Mouse (Mus musculus) ovary, postnatal 10 days (tissue): ENCODE data around the gene Stk32c.

ENCODE experiments used
- DNase-seq: peaks from one replicate; pipeline ENCODE4 v3.0.0; 2022; ENCODE audit warnings: low spot score

The Stk32c gene

DNA sequence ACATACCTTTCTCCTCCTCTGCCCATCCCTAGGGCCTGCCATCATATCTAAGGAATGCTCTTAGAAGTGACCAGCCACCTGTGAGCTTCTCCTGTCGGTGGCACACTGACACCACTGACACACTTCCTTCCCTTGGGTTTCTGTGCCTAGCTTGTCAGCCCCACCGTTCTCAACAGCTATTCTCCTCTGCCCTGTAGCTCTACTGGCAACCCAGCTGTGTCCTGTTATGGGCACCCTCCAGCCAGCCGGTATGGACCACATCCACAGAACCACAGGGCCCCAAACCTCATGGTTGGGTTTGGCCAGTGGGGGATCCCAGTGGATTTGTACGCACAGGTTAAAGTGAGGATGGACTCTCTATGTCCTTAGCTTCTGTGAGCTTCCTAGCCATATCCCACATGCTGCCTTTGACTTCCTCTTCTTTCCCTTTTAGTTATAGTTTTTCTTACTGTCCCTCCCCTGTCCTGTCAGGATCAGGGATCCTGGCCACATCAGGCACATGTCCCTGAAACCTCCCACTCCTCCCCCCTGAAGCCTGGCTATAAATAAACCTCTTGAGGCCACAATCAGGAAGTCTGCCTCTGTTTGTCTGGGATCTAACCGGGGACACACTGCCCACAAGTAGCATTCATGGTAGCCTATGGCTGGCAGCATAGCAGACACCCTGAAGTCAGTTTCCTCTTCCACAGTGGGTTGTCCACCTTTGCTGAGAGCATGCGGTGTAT, 15.5 kb upstream of the Stk32c start:
- no peak for DNase-seq

DNA sequence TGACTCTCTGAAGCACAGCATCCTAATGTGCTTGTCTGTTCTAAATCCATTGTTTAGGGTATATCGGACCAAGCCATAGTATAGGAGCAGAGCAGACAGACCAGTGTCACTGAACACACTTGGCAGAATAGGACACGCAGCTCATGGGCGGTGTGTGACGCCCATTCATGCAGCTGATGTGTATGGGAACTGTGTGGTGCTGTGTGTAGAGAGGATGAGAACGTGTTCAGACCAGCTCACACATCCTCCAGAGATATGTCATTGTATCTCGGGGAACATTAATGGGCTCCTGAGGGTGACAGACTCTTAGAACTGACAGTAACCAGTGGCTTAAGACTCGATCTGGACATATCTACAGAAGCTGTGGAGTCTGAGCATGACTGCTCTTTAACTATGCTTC, 13.3 kb upstream of the Stk32c start:
- no peak for DNase-seq

DNA sequence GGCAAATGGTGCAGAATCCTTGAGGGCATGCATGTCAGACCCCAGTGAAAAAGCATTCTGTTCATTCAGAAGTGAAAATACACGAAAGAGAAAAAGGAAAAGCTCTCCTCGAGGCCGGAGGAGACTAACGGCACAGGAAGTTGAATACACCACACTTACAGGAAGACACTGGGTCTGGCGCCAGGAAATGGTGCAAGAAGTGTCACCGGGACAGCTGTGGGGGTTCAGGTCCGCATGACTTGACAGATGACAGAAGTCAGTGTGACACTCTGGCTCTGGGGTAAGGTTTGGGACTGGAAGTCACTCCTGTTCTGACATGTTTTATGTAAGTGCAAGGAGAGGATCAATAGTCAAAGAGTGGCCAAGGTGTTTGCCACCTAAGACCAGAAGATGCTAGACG, 11.6 kb upstream of the Stk32c start:
- DNase-seq = no peak

DNA sequence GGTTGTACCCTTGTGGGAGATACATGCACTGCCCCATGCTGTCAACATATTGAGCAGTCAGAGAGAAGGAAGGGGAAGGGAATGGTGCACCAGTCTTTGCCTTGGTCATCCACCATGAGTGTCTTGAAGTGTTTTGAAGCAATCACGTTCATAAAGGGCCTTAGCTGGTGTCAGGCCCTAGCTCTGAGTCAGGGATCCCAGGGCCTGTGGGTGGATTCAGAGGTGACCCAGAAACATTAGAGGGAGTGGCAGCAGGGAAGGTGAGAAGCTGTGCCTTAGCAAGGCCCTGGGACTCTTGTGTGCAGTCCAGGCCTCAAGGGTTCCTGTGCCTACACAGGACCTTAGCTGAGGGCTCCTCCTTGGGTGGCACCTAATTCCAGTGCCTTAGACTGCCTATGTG, 11.0 kb upstream of the Stk32c start:
- no peak for DNase-seq

DNA sequence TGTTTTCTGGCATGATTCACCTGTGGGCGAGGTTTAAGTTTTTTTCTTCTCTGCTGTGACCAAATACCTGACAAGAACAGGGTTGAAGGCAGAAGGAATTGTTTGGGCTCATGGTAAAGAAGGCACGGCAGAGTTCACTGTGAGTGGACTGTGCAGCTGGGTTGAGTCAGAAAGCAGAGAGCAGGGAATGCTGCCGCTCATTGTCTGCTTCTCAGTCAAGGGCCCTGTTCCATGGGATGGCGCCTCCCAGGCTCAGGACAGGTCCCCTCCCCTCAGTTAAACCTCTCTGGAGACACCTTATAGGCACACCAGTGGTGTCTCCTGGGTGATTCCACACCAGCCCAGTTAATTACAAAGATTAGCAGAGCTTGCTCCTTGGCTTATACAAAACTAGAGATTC, 9.2 kb upstream of the Stk32c start:
- no peak for DNase-seq

DNA sequence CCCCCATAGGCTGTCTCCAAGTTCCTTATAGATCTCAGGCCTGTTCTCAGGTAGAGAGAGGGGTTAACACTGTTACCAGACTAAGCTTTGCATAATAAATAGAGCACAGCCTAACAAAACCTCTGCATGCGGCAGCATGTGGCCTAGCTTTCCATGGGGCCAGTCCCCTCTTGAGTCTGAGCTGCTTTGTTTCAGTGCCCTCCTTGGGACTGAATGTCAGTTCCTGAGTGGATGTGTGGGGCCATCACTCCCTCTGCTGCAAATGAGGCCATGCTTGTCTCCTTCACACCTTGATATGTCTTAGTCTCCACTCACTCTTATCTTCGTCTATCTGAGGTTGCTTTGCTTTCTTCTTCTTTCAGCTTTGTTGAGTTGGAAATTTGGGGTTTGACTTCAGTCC, 8.7 kb upstream of the Stk32c start:
- DNase-seq = no peak

DNA sequence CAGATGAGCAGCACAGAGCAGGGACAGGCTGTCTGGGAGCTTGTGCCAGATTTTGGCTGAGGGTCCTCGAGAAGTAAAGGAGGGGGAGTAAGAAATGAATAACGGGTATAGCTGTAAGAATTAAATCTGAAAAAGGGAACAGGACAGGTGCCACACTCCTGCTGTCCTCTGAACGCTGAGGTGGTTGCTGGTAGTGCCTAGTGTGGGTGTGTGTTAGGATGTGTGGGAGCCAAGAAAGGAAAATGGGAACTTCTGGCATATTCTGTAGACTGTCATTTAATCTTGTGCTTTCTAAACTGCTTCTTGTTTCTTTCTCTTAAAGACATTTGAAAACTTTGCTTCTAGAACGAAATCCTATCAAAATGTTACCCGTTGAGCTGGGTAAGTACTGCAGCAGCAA, 8.0 kb upstream of the Stk32c start:
- no peak for DNase-seq

DNA sequence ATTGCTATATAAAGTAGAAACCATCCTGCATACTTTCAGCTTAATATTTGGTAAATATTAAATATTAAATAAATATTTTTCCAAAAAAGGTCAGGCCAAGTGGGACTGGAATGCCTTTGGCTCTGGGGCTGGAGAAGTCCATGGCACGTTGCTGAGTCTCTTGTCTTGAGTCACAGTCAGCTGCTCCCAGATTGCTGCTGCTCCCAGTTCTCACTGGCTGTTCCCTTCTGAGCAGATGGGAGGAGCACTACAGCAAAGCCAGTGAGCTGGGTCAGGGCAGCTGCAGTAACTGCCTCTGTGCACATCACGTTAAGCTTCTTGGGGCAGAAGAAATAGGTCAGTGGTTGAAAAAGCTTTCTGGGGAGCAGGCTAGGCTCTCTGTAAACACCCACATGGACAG, 7.2 kb upstream of the Stk32c start:
- DNase-seq = no peak

DNA sequence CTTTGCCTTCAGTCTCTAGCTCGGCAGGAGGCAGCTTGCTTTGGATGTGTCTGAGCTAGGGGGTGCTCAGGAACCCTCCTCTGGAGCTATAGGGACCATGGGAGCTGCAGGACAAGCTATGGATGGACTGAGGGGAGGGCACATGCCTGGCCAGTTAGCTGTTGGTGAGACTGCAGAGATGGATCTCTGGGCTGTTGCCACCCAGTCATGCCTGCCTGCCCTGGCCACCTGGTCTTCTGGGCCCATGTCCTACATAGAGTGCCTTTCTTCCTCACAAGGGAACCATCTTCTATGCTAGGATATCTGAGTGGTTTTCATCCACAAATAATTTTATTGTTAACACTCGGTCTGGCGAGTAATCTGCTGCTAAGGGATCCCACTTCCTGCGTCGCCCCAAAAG, 6.4 kb upstream of the Stk32c start:
- no peak for DNase-seq

DNA sequence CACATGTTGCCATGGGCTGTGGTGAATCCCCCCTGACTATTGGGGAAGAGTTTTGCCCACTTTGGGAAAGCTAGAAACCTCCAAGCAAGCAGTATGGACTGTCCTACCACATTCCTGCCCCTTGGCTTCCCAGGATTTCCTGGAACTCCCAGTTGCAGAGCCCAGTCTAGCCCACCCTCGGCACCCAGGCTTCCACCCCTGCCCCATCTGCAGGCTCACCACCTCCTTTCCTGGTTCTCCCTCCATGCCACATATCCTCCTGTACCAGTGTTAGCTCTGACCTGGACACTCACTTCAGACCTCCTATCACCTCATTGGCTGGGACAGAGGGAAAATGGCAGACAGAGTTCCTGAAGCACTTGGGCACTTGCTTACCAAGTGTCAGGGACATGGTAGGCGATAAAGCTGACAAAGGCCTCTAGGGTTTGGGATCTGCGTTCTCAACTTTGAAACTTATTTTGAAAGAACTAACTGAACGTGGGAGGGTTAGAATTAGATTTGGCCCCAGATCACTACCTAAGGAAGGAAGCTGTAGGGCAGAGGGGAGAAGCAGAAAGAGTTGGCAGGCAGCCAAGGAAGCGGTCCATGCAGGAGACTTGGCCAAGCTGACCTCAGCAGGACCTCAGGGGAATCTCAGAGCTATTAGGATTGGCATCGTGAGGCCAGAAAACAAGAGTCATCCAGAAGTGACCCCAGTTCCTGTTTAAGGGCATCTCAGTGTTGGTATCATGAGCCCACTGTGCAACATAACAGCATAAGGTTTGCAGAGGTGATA, 5.7 kb upstream of the Stk32c start:
- no peak for DNase-seq

DNA sequence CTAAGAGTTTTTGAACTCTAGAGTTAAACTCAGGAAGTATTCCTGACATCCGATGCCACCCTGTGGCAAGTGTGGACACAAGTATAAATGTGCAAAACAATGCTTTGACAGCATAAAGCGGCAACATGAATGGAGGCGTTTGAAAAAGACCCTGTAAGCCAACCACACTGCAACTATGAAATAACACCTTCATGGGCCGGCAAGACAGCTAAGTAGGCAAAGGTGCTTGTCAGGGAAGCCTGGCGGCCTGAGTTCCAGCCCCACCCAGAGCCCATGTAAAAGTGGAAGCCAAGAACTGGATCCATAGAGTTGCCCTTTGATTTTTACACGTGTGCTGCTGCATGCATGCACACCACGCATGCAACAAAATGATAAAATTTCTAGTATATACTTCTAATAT, 3.9 kb upstream of the Stk32c start:
- DNase-seq = no peak

DNA sequence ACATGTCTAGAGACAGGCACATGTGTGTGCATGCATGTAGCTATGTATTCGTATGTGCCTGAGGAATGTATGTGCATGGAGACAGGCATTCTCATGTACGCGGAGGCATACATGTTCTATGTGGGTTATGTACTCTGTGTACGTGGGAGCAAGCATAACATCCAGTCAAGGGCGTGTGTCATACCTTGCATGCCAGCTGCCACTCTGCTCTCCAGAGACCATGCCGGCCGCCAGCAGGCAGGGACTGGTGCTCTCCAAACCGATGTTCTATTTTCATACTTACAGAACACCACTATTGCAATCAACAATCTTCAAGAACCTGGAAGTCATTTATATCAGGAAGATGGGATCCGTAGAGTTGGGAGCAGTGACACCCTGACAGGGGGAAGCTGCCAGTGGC, 3.4 kb upstream of the Stk32c start:
- no peak for DNase-seq

DNA sequence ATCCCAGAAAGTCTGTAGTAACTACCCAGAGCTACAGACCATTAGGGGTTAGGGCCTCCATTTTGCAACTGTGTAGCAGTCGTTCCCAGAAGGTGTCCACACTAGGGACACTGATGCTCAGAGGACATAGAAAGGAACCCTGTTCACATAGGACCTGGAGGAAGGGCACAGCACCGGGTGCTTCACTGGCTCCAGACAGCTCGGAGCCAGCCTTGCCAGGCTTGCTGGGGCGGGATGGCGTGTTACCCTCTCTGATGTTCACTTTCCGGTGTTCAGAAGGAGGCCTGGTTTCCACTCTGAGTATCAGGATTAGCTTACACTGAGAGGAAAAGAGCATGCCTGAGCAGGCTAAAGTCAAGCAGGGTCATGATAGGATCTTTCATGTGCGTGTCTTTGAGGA, 2.8 kb upstream of the Stk32c start:
- no peak for DNase-seq

DNA sequence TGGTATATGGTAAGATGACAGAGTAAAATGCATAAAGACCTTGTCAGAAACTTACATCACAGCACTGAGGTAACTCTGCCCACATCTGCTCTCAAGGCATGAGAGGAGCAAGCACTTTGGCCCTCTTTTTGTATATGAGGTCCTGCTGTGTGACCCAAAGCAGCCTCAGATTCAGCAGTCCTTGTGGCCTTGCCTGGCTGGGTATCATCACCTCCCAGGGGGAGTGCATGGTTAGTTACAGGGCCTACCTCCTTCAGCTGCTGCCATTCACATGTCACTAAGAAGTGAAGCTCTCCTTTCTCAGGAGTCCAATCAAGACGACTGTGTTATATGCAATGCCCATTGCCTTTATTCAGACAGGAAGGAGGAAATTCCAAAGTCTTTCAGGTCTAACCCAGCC, 2.4 kb upstream of the Stk32c start:
- DNase-seq = no peak

DNA sequence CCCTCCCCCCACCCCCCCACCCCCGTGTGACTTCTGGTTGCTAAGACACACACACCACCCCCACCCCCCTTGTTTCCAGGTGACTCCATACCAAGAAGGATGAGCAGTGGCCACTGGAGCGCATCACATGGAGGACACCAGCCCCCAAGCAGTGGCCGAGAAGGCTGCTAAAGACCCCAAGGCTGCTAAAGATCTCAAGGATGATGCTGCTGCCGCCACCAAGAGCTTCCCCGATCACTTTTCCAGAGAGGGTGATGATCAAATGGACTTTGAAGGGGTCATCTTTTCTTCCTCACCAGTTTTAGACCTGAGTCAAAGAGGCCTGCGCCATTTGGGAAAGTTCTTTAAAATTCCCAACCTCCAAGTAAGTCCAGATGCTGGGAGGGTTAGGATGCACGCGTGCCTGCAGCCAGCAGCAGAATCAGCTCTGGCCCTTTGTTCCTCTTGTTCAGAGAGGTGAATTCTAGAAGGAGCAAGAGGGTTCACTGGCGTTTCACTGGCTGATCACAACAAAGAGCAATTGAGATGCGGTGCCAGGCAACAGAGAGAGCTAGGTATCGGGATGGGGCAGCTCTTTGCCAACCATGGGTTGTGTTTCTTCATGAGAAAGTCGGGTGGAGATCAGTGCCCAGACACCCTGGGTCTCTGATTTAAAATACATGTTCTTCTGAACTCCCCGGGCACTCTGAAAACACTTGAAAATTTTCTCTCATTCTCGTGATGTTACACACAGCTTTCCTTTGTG, 1.7 kb upstream of the Stk32c start:
- no peak for DNase-seq

DNA sequence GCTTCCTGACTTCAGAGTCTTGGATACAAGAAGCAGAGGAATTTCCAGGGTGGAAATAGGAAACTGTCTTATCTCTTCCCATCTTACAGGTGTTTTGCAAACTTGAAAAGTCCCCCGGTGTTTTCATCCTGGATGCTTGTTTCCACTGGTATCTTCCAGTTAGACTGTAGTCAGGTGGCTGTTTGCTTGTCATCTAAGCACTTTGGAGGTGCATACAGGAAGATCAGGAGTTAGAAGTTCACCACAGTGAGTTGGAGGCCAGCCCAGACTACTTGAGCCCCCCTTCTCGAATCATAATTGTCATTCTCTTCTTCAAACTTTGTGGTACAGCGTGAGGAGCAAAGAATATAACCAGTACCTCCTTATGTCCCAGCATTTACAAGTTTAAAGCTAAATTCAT, 1.1 kb upstream of the Stk32c start:
- DNase-seq = no peak

DNA sequence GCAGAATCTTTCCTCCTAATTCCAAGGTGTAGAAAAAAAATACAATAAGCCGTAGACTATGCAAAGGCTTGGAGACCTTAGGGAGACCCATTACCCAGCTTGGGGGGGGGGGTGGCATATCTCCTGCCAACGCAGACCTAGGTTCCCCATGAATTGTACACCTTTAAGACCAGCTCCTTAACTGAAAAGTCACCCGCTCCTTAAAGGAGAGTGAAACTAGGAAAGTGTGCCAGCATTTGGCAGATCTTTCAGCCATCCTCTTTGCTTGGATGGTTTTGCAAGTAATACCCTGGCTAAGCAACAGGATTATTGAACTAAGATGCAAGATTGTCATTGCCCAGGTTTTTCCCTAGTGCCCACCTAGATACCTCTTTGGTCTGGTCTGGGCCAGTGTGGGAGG, 644 bp upstream of the Stk32c start:
- DNase-seq = no peak

DNA sequence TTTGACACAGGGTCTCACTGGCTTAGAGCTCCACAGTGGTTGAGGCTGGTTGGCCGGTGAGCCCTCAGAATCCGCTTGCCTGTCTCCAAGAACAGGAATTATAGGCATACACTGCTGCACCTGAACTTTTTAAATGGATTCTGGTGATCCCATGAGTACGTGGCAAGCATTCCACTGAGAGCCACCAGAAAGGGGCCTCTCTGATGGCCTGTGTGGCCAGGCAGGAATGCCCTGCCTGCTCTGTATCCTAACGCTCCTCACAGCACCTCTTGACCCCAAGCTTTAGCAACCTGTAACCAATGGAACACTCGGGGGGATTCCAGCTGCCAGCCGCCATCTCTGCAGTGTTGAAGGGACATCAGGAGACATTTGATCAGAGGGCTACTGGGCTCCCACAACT, 1.3 kb downstream of the Stk32c start:
- no peak for DNase-seq

DNA sequence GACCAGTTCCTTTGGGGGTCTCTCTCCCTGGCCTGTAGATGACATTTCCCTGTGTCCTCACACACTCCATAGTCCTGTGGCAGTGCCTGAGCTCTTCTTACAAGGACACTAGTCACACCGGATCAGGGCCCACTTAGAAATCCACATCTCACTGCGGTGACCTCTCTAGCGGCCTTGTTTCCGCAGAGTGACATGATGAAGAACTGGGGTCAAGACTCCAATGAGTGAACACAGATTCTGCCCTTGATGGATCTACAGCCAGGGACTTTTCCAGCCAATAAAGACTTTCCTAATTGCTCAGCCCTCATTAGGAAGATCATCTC, 4.4 kb downstream of the Stk32c start:
- DNase-seq = no peak

DNA sequence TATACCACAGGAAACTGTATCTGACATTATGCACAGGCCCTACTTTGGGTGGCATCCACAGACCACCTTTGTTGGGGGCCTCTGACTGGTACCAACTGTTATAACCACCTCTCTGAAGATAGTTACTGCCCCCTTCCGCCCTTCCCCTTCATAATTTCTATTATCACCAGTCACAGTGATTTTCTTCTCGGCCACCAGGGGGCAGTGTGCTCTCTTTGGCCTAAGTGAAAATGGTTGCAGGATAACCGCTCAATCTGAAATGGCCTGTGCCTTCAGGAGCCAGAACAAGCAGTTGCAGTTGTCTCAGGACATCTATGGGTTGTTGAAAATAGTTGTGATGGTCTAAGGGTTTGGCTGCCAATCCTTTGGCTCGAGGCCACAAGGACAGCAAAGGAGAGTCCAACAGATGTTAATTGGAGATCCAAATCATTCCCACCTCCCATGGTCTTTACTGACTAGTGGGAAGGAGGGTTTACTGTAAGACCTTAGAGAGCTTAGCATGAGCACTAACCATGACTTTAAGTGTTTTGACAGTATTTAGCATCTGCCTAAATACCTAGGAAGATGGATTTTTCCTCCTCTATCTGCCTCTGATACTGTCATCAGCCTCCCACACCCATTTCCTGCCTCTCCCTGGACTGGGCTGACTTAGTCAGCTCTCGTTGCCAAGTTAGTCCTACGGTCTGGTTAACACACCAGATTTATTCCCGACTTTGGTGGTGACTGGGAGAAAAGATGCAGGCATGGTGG, 4.9 kb downstream of the Stk32c start:
- DNase-seq = no peak

DNA sequence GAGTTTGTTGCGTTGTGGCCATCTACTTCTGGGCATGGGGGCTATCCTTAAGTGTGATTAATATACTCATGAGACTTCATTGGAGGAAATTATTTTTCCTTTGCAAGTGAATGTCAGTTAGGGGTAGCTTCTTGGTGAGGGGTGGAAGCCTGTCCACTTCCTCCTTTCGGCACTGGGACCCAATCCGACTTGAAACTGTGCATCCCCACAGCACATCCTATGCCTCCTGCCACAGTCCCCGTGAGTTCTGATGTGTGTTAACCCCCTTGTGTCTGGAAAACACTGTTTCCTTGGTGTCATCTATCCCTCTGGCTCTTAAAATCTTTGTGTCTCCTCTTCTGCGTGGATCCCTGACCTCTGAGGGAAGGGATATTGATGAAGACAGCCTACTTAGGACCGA, 11.9 kb downstream of the Stk32c start:
- DNase-seq = no peak

DNA sequence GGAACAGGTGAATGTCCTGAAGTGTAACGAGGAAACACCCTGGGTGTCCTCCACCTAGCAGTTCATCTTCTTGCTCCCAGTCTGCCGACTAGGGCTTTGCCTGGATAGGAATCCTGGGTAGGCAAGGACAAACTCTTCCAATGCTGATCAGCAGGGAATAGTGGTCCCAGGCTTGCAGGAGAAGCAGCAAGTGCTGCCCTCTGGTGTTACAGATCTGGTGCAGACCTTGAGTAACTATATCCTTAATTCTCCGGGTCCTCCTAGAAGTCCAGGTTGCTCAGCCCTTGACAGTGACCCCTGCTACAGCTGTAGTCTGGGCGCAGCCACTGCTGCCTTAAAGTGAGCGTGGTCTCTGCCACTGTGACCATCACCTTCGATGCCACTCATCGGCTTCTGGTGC, 13.0 kb downstream of the Stk32c start:
- no peak for DNase-seq

DNA sequence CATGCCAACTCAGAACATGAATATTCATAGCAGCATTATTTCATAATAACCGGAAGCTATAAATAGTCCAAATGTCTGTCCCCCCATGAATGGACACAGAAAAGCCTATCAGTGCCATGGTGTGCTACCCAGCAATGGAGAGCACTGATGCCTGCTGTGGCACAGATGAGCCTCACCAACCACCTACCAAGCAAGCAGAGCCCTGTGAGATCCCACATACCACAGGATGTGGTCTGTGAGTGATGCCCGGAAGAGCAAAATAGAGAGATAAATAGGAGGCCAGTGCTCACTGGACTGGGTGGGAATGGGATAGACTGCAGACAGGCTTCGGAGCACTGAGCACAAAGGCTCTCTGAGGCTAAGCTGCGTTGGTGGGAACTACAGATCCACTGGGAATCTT, 16.1 kb downstream of the Stk32c start:
- DNase-seq = no peak
